Mouse (Mus musculus) intestine, embryonic 14.5 days (tissue): ENCODE measurements around the gene Ube2v1. TPM values are rescaled to one million over a fixed set of nuclear protein-coding genes. Genes with fewer than 3 reads are reported as not detected.
A peak's percentile ranks its signal among the peaks of the same experiment; 100 is the strongest.

Experiments used
- ATAC-seq: fragments of 200-750 bp; cut with Nextera tagmentation; replicated peaks from 2 replicates; pipeline ENCODE4 v1.8.0; 2017; ENCODE audit warnings: low read depth, moderate number of reproducible peaks, moderate TSS enrichment, moderate library complexity; ENCODE audit not compliant: low FRiP score, low TSS enrichment
- DNase-seq: peaks from one replicate; pipeline ENCODE4 v3.0.0-alpha.2; 2018; ENCODE audit warnings: low spot score
- H3K27ac ChIP-seq: fragments of 300-500 bp; sonication (generic); 2 replicates; pipeline ENCODE4 v1.5.1; 2014; ENCODE audit warnings: low read depth, mild to moderate bottlenecking, control low read depth
- H3K27me3 ChIP-seq: fragments of 300-500 bp; sonication (generic); replicated peaks from 2 replicates; pipeline ENCODE4 v1.6.1; 2014; ENCODE audit warnings: low read length, control low read depth; ENCODE audit not compliant: control insufficient read depth, insufficient read depth
- H3K36me3 ChIP-seq: fragments of 300-500 bp; sonication (generic); 2 replicates; pipeline ENCODE4 v1.6.1; 2014; ENCODE audit warnings: low read length, control low read depth; ENCODE audit not compliant: control insufficient read depth, insufficient read depth
- H3K4me1 ChIP-seq: fragments of 300-500 bp; sonication (generic); replicated peaks from 2 replicates; pipeline ENCODE4 v1.6.1; 2014; ENCODE audit warnings: low read length, control low read depth, mixed read lengths; ENCODE audit not compliant: control insufficient read depth, insufficient read depth
- H3K4me2 ChIP-seq: fragments of 300-500 bp; sonication (generic); 2 replicates; pipeline ENCODE4 v1.6.1; 2014; ENCODE audit warnings: low read length
- H3K4me3 ChIP-seq: fragments of 300-500 bp; sonication (generic); 2 replicates; pipeline ENCODE4 v1.5.1; 2014; ENCODE audit warnings: low read depth, low read length, control low read depth, mixed read lengths
- H3K9ac ChIP-seq: fragments of 300-500 bp; sonication (generic); 2 replicates; pipeline ENCODE4 v1.6.1; 2014; ENCODE audit warnings: mild to moderate bottlenecking, low read length
- H3K9me3 ChIP-seq: fragments of 300-500 bp; sonication (generic); 2 replicates; pipeline ENCODE4 v1.6.1; 2016; ENCODE audit warnings: low read length, control low read depth; ENCODE audit not compliant: control insufficient read depth
- WGBS: fragments of 180-500 bp; shearing (Covaris S2); extraction: QIAGEN DNeasy Blood & Tissue Kit; methylation state at CpG from one replicate; pipeline ENCODE4 v1.1.7; 2014; 5-methylcytosine and 5-hydroxymethylcytosine counted together
- polyA plus RNA-seq: library from polyadenylated mRNA; unstranded; fragments of >200 nt; fragmentation: Nextera tagmentation; extraction: Ambion mirVana; gene quantifications from 2 replicates; pipeline ENCODE4 v1.2.1, GENCODE M21; 2014

The Ube2v1 gene
- polyA plus RNA-seq, 1 experiment from 2014 or later = 279 TPM

GRCm38 (mm10) chr2:167631181-167631590 is 709 bp downstream of the Ube2v1 start:
- peak overlapping the region; percentile 87 for H3K9ac ChIP-seq
- under 1% methylated on average over 31 of the region's 31 CpGs for WGBS
- no peaks in the 10 kb centered on the region for H3K27me3 ChIP-seq
- H3K9me3 ChIP-seq = no peaks in the 10 kb centered on the region
- peak overlapping the region; percentile 83 for H3K4me3 ChIP-seq
- peak overlapping the region; percentile 82 for H3K27ac ChIP-seq
- H3K36me3 ChIP-seq = peaks cover 19% of the 10 kb centered on the region
- H3K4me2 ChIP-seq = peak overlapping the region; percentile 63
- DNase-seq (peak; percentile 71), ATAC-seq (peak; percentile 20; the same call in 1 of the 2 replicates)
- peaks cover 32% of the 10 kb centered on the region for H3K4me1 ChIP-seq

GRCm38 (mm10) chr2:167630421-167630820 is 1.5 kb downstream of the Ube2v1 start:
- Histone ChIP-seq H3K27me3 (no peaks in the 10 kb centered on the region), H3K36me3 (peaks cover 19% of the 10 kb centered on the region), H3K4me3 (peak overlapping the region; percentile 83), H3K9me3 (no peaks in the 10 kb centered on the region), H3K4me2 (peak overlapping the region; percentile 63), H3K9ac (peak overlapping the region; percentile 87), H3K4me1 (peaks cover 32% of the 10 kb centered on the region), H3K27ac (0 out of 2 replicates have a peak overlapping the region, but pooled peaks have one; percentile 13)
- ATAC-seq = no peak
- DNase-seq = no peak
- 62% methylated on average over 5 of the region's 5 CpGs for WGBS

- no peak overlapping the region for H3K4me3 ChIP-seq
- 78% methylated on average over 11 of the region's 11 CpGs for WGBS
These were observed 2.2 kb downstream of the Ube2v1 start for GRCm38 (mm10) chr2:167629665-167630209.

GRCm38 (mm10) chr2:167628872-167629271 is 3.0 kb downstream of the Ube2v1 start:
- no peaks in the 10 kb centered on the region for H3K9me3 ChIP-seq
- no peak overlapping the region for H3K4me2 ChIP-seq
- no peak for DNase-seq
- WGBS = 55% methylated on average over 4 of the region's 4 CpGs
- no peaks in the 10 kb centered on the region for H3K27me3 ChIP-seq
- peaks cover 32% of the 10 kb centered on the region for H3K4me1 ChIP-seq
- H3K27ac ChIP-seq = no peak overlapping the region
- ATAC-seq = no peak
- no peak overlapping the region for H3K9ac ChIP-seq
- H3K4me3 ChIP-seq = no peak overlapping the region
- H3K36me3 ChIP-seq = peaks cover 19% of the 10 kb centered on the region

More at GRCm38 (mm10) chr2:167629665-167630209, 2.2 kb downstream of the Ube2v1 start:
- Histone ChIP-seq H3K9me3 (no peaks in the 10 kb centered on the region), H3K4me1 (peaks cover 32% of the 10 kb centered on the region), H3K27ac (0 out of 2 replicates have a peak overlapping the region, but pooled peaks have one; percentile 13), H3K36me3 (peaks cover 19% of the 10 kb centered on the region), H3K27me3 (no peaks in the 10 kb centered on the region), H3K9ac (no peak overlapping the region), H3K4me2 (peak overlapping the region; percentile 63)
- ATAC-seq (no peak), DNase-seq (no peak)

GRCm38 (mm10) chr2:167627019-167627418 is 4.9 kb downstream of the Ube2v1 start:
- Histone ChIP-seq H3K27ac (no peak overlapping the region), H3K27me3 (no peaks in the 10 kb centered on the region), H3K9ac (no peak overlapping the region), H3K4me2 (no peak overlapping the region), H3K4me1 (peaks cover 25% of the 10 kb centered on the region), H3K36me3 (peaks cover 23% of the 10 kb centered on the region), H3K9me3 (no peaks in the 10 kb centered on the region), H3K4me3 (no peak overlapping the region)
- 91% methylated on average over 7 of the region's 7 CpGs for WGBS
- ATAC-seq = no peak
- DNase-seq = no peak

GRCm38 (mm10) chr2:167625670-167626069 is 6.2 kb downstream of the Ube2v1 start:
- Histone ChIP-seq H3K27me3 (no peaks in the 10 kb centered on the region), H3K9me3 (no peaks in the 10 kb centered on the region), H3K27ac (no peak overlapping the region), H3K4me2 (no peak overlapping the region), H3K4me1 (peaks cover 23% of the 10 kb centered on the region), H3K4me3 (no peak overlapping the region), H3K9ac (no peak overlapping the region), H3K36me3 (peaks cover 23% of the 10 kb centered on the region)
- ATAC-seq (no peak), DNase-seq (no peak)
- 41% methylated on average over 2 of the region's 2 CpGs for WGBS

- Histone ChIP-seq H3K36me3 (peaks cover 23% of the 10 kb centered on the region), H3K4me2 (no peak overlapping the region), H3K27ac (no peak overlapping the region), H3K4me1 (peaks cover 11% of the 10 kb centered on the region), H3K4me3 (no peak overlapping the region), H3K27me3 (no peaks in the 10 kb centered on the region), H3K9me3 (no peaks in the 10 kb centered on the region), H3K9ac (no peak overlapping the region)
- DNase-seq (no peak), ATAC-seq (no peak)
- 90% methylated on average over 6 of the region's 6 CpGs for WGBS
These were observed 7.4 kb downstream of the Ube2v1 start for GRCm38 (mm10) chr2:167624368-167625075.

GRCm38 (mm10) chr2:167622965-167623364 is 8.9 kb downstream of the Ube2v1 start:
- no peaks in the 10 kb centered on the region for H3K4me1 ChIP-seq
- ATAC-seq (no peak), DNase-seq (no peak)
- no peaks in the 10 kb centered on the region for H3K9me3 ChIP-seq
- 60% methylated on average over 5 of the region's 5 CpGs for WGBS
- no peaks in the 10 kb centered on the region for H3K27me3 ChIP-seq
- H3K36me3 ChIP-seq = peaks cover 20% of the 10 kb centered on the region
- no peak overlapping the region for H3K4me3 ChIP-seq
- no peak overlapping the region for H3K27ac ChIP-seq
- H3K4me2 ChIP-seq = no peak overlapping the region
- H3K9ac ChIP-seq = no peak overlapping the region
